Mouse (Mus musculus): ENCODE data around the gene Kctd7. TPM values are rescaled to one million over a fixed set of nuclear protein-coding genes. Genes with fewer than 3 reads are reported as not detected.

The Kctd7 gene
- polyA plus RNA-seq, 1 experiment: 12.0 TPM

- peaks cover 15% of the 10 kb centered on the region for H3K4me1 ChIP-seq (ENCODE audit: control insufficient read depth, insufficient read depth, low read length)
- DNase-seq: no peak
- no peak overlapping the region for H3K4me3 ChIP-seq (replicated peaks; ENCODE audit: extremely low read depth, low read depth, low read length)
- TF ChIP-seq CTCF (IDR thresholded peaks at IDR 0.05; ENCODE audit: insufficient read depth, low read length) (no peak), POLR2A (IDR thresholded peaks at IDR 0.05; ENCODE audit: borderline replicate concordance, extremely low read depth, low read depth, low read length) (no peak)
- WGBS: 83% methylated on average over 7 of the region's 7 CpGs
These were observed 53.3 kb downstream of the Kctd7 start for GRCm38 (mm10) chr5:130197981-130198380.

- 66% methylated on average over 10 of the region's 10 CpGs for WGBS
- DNase-seq: peak; percentile 64
- peaks cover 19% of the 10 kb centered on the region for H3K4me1 ChIP-seq (ENCODE audit: control insufficient read depth, insufficient read depth, low read length)
- H3K4me3 ChIP-seq (replicated peaks; ENCODE audit: extremely low read depth, low read depth, low read length): no peak overlapping the region
- no peak for TF ChIP-seq CTCF (IDR thresholded peaks at IDR 0.05; ENCODE audit: insufficient read depth, low read length)
- no peak for TF ChIP-seq POLR2A (IDR thresholded peaks at IDR 0.05; ENCODE audit: borderline replicate concordance, extremely low read depth, low read depth, low read length)
These were observed 55.8 kb downstream of the Kctd7 start for GRCm38 (mm10) chr5:130200233-130201029.

GRCm38 (mm10) chr5:130203948-130204347 lies 59.3 kb downstream of the Kctd7 start:
- DNase-seq: no peak
- TF ChIP-seq CTCF (IDR thresholded peaks at IDR 0.05; ENCODE audit: insufficient read depth, low read length) (no peak), POLR2A (IDR thresholded peaks at IDR 0.05; ENCODE audit: borderline replicate concordance, extremely low read depth, low read depth, low read length) (no peak)
- WGBS: 42% methylated on average over 4 of the region's 4 CpGs
- peaks cover 20% of the 10 kb centered on the region for H3K4me1 ChIP-seq (ENCODE audit: control insufficient read depth, insufficient read depth, low read length)
- no peak overlapping the region for H3K4me3 ChIP-seq (replicated peaks; ENCODE audit: extremely low read depth, low read depth, low read length)

- no peak for DNase-seq
- WGBS: 76% methylated on average over 6 of the region's 6 CpGs
- Histone ChIP-seq H3K4me1 (ENCODE audit: control insufficient read depth, insufficient read depth, low read length) (peaks cover 20% of the 10 kb centered on the region), H3K4me3 (replicated peaks; ENCODE audit: extremely low read depth, low read depth, low read length) (no peak overlapping the region)
- no peak for TF ChIP-seq POLR2A (IDR thresholded peaks at IDR 0.05; ENCODE audit: borderline replicate concordance, extremely low read depth, low read depth, low read length)
- no peak for TF ChIP-seq CTCF (IDR thresholded peaks at IDR 0.05; ENCODE audit: insufficient read depth, low read length)
These were observed 59.9 kb downstream of the Kctd7 start for GRCm38 (mm10) chr5:130204560-130204959.

Other genes starting within 250 kb of the Kctd7 start
- gene Zbed5, start 249.1 kb upstream of the Kctd7 start, polyA plus RNA-seq (2012; rRNA removed): 0.95 and 1.3 TPM in 2 replicates
- 2.4 and 6.9 TPM in 2 replicates for gene Phkg1, start 246.3 kb upstream of the Kctd7 start, polyA plus RNA-seq (2012; rRNA removed)
- gene Nupr1l, start 236.3 kb upstream of the Kctd7 start, polyA plus RNA-seq (2012; rRNA removed): 6.4 and 10.4 TPM in 2 replicates
- 9.7 and 19.5 TPM in 2 replicates for gene Vkorc1l1, start 202.9 kb upstream of the Kctd7 start, polyA plus RNA-seq (2012; rRNA removed)
- 39.0 and 44.8 TPM in 2 replicates for gene Gusb, start 141.8 kb upstream of the Kctd7 start, polyA plus RNA-seq (2012; rRNA removed)
- 22.1 and 27.3 TPM in 2 replicates for gene Asl, start 115.6 kb upstream of the Kctd7 start, polyA plus RNA-seq (2012; rRNA removed)
- 9.4 and 12.9 TPM in 2 replicates for gene Crcp, start 115.6 kb upstream of the Kctd7 start, polyA plus RNA-seq (2012; rRNA removed)
- 24.4 and 24.5 TPM in 2 replicates for gene Tpst1, start 71.5 kb upstream of the Kctd7 start, polyA plus RNA-seq (2012; rRNA removed)
- 24.3 and 32.2 TPM in 2 replicates for gene Rabgef1, start 26.9 kb downstream of the Kctd7 start, polyA plus RNA-seq (2012; rRNA removed)
- gene Tmem248, start 72.2 kb downstream of the Kctd7 start, polyA plus RNA-seq (2012; rRNA removed): 44.9 and 46.4 TPM in 2 replicates
- gene Sbds, start 110.7 kb downstream of the Kctd7 start, polyA plus RNA-seq (2012; rRNA removed): 41.9 and 45.4 TPM in 2 replicates
- 7.0 and 8.0 TPM in 2 replicates for gene Tyw1, start 110.8 kb downstream of the Kctd7 start, polyA plus RNA-seq (2012; rRNA removed)
- gene Caln1, start 224.6 kb downstream of the Kctd7 start, polyA plus RNA-seq (2012; rRNA removed): 0.01 TPM in 1 of 2 replicates, not detected in the other
- not detected in 2 replicates for gene A330070K13Rik, start 239.8 kb downstream of the Kctd7 start, polyA plus RNA-seq (2012; rRNA removed)